Mouse (Mus musculus) heart, embryonic 14.5 days (tissue): ENCODE measurements around the gene Elf3. TPM values are rescaled to one million over a fixed set of nuclear protein-coding genes. Genes with fewer than 3 reads are reported as not detected.
A peak's percentile ranks its signal among the peaks of the same experiment; 100 is the strongest.
"Not testable (repeated sequence)": the region's sequence is repeated elsewhere in the genome, so short reads cannot be mapped to it uniquely, and the experiment has no call there.

Experiments
- ATAC-seq: fragments of 200-750 bp; cut with Nextera tagmentation; 2 replicates; pipeline ENCODE4 v1.8.0; 2017; ENCODE audit warnings: low read depth, moderate TSS enrichment; ENCODE audit not compliant: insufficient number of reproducible peaks, insufficient read depth, low FRiP score
- H3K27ac ChIP-seq, 2 experiments: fragments of 200-500 bp in 1 of 2; fragments of 300-500 bp in 1 of 2; sonication (generic) in 1 of 2; replicated peaks in 1 of 2; 2 replicates each; pipeline ENCODE4 v1.5.1; 2012 to 2014; ENCODE audit warnings: low read depth in 2 of 2, low read length in 2 of 2, control low read depth in 1 of 2, mild to moderate bottlenecking in 1 of 2, mixed read lengths in 1 of 2; ENCODE audit not compliant: control insufficient read depth in 1 of 2, insufficient read depth in 1 of 2
- H3K27me3 ChIP-seq: fragments of 300-500 bp; sonication (generic); 2 replicates; pipeline ENCODE4 v1.6.1; 2014; ENCODE audit warnings: mild to moderate bottlenecking, low read length, control low read depth; ENCODE audit not compliant: control insufficient read depth, insufficient read depth
- H3K36me3 ChIP-seq: fragments of 300-500 bp; sonication (generic); 2 replicates; pipeline ENCODE4 v1.6.1; 2014; ENCODE audit warnings: mild to moderate bottlenecking, control low read depth, low read length, mixed read lengths; ENCODE audit not compliant: control insufficient read depth, insufficient read depth
- H3K4me1 ChIP-seq, 2 experiments: fragments of 200-500 bp in 1 of 2; fragments of 300-500 bp in 1 of 2; sonication (generic) in 1 of 2; 2 replicates each; pipeline ENCODE4 v1.6.1; 2012 to 2014; ENCODE audit warnings: low read length in 2 of 2, control low read depth in 1 of 2, mixed read lengths in 1 of 2; ENCODE audit not compliant: control insufficient read depth in 2 of 2, insufficient read depth in 2 of 2
- H3K4me2 ChIP-seq: fragments of 300-500 bp; sonication (generic); 2 replicates; pipeline ENCODE4 v1.6.1; 2014; ENCODE audit warnings: mild to moderate bottlenecking, low read length
- H3K4me3 ChIP-seq, 2 experiments: fragments of 200-500 bp in 1 of 2; fragments of 300-500 bp in 1 of 2; sonication (generic) in 1 of 2; 2 replicates each; pipeline ENCODE4 v1.5.1; 2012 to 2014; ENCODE audit warnings: low read length in 2 of 2, mild to moderate bottlenecking in 2 of 2, control low read depth in 1 of 2, low read depth in 1 of 2, moderate library complexity in 1 of 2; ENCODE audit not compliant: control insufficient read depth in 1 of 2, insufficient read depth in 1 of 2
- H3K9ac ChIP-seq: fragments of 300-500 bp; sonication (generic); 2 replicates; pipeline ENCODE4 v1.6.1; 2014; ENCODE audit warnings: mild to moderate bottlenecking, low read length
- H3K9me3 ChIP-seq: fragments of 300-500 bp; sonication (generic); 2 replicates; pipeline ENCODE4 v1.6.1; 2016; ENCODE audit warnings: low read length, control low read depth; ENCODE audit not compliant: control insufficient read depth
- WGBS: fragments of 180-500 bp; shearing (Covaris S2); extraction: QIAGEN DNeasy Blood & Tissue Kit; methylation state at CpG from one replicate; pipeline ENCODE4 v1.1.7; 2014; 5-methylcytosine and 5-hydroxymethylcytosine counted together
- polyA plus RNA-seq: library from polyadenylated mRNA; unstranded; fragments of >200 nt; fragmentation: Nextera tagmentation; extraction: Ambion mirVana; gene quantifications from 2 replicates; pipeline ENCODE4 v1.2.1, GENCODE M21; 2014

Elf3 gene
- polyA plus RNA-seq, 1 experiment from 2014 or later = 0.39 TPM

DNA sequence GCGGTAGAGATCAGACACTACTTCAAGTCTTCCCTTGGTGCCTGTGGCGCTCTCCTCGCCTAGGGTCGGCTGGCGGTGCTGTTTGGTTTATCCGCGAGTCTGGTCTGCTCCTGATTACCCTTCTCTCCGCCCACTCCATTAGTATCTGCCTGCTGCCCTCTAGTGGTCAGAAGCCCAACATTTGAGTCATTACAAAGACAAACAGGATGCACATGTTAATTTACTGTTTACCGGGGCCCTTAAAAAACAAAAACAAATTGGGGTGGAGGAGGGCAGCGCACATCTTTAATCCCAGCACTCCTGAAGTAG, 714 bp upstream of the Elf3 start:
- Histone ChIP-seq H3K9me3 (no peaks in the 10 kb centered on the region), H3K9ac (peak overlapping the region; percentile 56), H3K4me2 (peak overlapping the region; percentile 67), H3K27ac (peak overlapping the region; percentile 36 to 62; a peak in 3 of 4 replicates), H3K4me3 (peak overlapping the region; percentile 24 to 27; a peak in 3 of 4 replicates), H3K36me3 (peaks cover 25% of the 10 kb centered on the region), H3K4me1 (peaks cover 14 to 23% of the 10 kb centered on the region in 2 experiments), H3K27me3 (peaks cover 12% of the 10 kb centered on the region; the same call in 1 of the 2 replicates)
- no peak for ATAC-seq
- under 1% methylated on average over 10 of the region's 10 CpGs for WGBS

GRCm38 (mm10) chr1:135256299-135256698, 2.1 kb downstream of the Elf3 start:
- H3K4me2 ChIP-seq = no peak overlapping the region

GRCm38 (mm10) chr1:135252854-135253253, 5.5 kb downstream of the Elf3 start:
- peaks cover 34% of the 10 kb centered on the region for H3K27me3 ChIP-seq
- H3K27ac ChIP-seq = no peak overlapping the region
- no peaks in the 10 kb centered on the region for H3K9me3 ChIP-seq
- peaks cover 8 to 16% of the 10 kb centered on the region in 2 experiments for H3K4me1 ChIP-seq
- no peak overlapping the region for H3K4me3 ChIP-seq
- no peak overlapping the region for H3K4me2 ChIP-seq
- no peaks in the 10 kb centered on the region for H3K36me3 ChIP-seq
- 25% methylated on average over 4 of the region's 4 CpGs for WGBS
- no peak for ATAC-seq
- H3K9ac ChIP-seq = no peak overlapping the region

More at GRCm38 (mm10) chr1:135256299-135256698, 2.1 kb downstream of the Elf3 start:
- H3K27me3 ChIP-seq = peaks cover 12% of the 10 kb centered on the region; the same call in 1 of the 2 replicates
- no peak overlapping the region for H3K9ac ChIP-seq
- H3K9me3 ChIP-seq = no peaks in the 10 kb centered on the region
- WGBS = 73% methylated on average over 6 of the region's 6 CpGs
- 0 out of 2 replicates have a peak, but pooled peaks cover 1% of the 10 kb centered on the region for H3K36me3 ChIP-seq
- H3K4me1 ChIP-seq = peaks cover 18 to 30% of the 10 kb centered on the region in 2 experiments
- H3K27ac ChIP-seq = no peak overlapping the region
- H3K4me3 ChIP-seq = no peak overlapping the region
- ATAC-seq = no peak

DNA sequence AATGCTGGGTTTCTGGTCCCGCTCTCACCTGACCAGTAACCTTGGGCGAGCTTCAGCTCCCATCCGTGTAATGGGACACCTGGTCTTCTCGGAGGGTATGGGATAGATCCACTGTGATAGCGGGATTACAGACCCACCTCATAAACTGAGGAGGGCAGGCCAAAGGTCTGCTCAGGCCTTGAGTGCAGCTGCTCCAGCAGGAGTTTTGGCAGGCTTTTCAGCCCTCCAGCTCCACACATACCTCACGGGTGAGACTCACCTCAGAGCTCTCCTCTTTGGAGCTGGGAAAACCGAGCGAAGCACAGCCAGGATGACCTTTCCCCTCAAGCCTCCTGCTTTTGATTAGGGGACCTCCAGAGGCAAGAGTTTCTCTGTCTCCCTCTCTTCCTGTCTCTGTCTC, 7.0 kb downstream of the Elf3 start:
- no peaks in the 10 kb centered on the region for H3K36me3 ChIP-seq
- no peak for ATAC-seq
- no peak overlapping the region for H3K4me3 ChIP-seq
- H3K27me3 ChIP-seq = peaks cover 34% of the 10 kb centered on the region
- 87% methylated on average over 8 of the region's 8 CpGs for WGBS
- H3K9me3 ChIP-seq = no peaks in the 10 kb centered on the region
- H3K4me1 ChIP-seq = peaks cover 8 to 16% of the 10 kb centered on the region in 2 experiments
- H3K9ac ChIP-seq = no peak overlapping the region
- no peak overlapping the region for H3K4me2 ChIP-seq
- H3K27ac ChIP-seq = no peak overlapping the region

GRCm38 (mm10) chr1:135250706-135251105, 7.7 kb downstream of the Elf3 start:
- 45% methylated on average over 2 of the region's 3 CpGs for WGBS
- peaks cover 8 to 16% of the 10 kb centered on the region in 2 experiments for H3K4me1 ChIP-seq
- H3K4me3 ChIP-seq = no peak overlapping the region
- no peaks in the 10 kb centered on the region for H3K9me3 ChIP-seq
- peaks cover 34% of the 10 kb centered on the region for H3K27me3 ChIP-seq
- no peak overlapping the region for H3K9ac ChIP-seq
- H3K27ac ChIP-seq = no peak overlapping the region
- ATAC-seq = no peak
- H3K4me2 ChIP-seq = no peak overlapping the region
- no peaks in the 10 kb centered on the region for H3K36me3 ChIP-seq

GRCm38 (mm10) chr1:135248434-135248850, 9.9 kb downstream of the Elf3 start:
- Histone ChIP-seq H3K4me3 (peak overlapping the region in 1 of 2 experiments; percentile 14; a peak in 1 of 4 replicates), H3K27ac (no peak overlapping the region), H3K4me2 (peak overlapping the region; percentile 36), H3K36me3 (no peaks in the 10 kb centered on the region), H3K9me3 (no peaks in the 10 kb centered on the region), H3K4me1 (peaks cover 8 to 16% of the 10 kb centered on the region in 2 experiments), H3K27me3 (peaks cover 28% of the 10 kb centered on the region), H3K9ac (no peak overlapping the region)
- 9% methylated on average over 15 of the region's 15 CpGs for WGBS
- ATAC-seq = no peak

- Histone ChIP-seq H3K27ac (no peak overlapping the region), H3K27me3 (peaks cover 16% of the 10 kb centered on the region), H3K36me3 (no peaks in the 10 kb centered on the region), H3K4me2 (no peak overlapping the region), H3K9ac (no peak overlapping the region), H3K4me1 (peaks cover 4 to 7% of the 10 kb centered on the region in 2 experiments; a peak in 3 of 4 replicates), H3K9me3 (no peaks in the 10 kb centered on the region), H3K4me3 (no peak overlapping the region)
- ATAC-seq = no peak
- WGBS = 77% methylated on average over 8 of the region's 8 CpGs
These were observed 14.4 kb downstream of the Elf3 start for GRCm38 (mm10) chr1:135244014-135244413.

GRCm38 (mm10) chr1:135240206-135240605, 18.2 kb downstream of the Elf3 start:
- not testable (repeated sequence) for ATAC-seq, H3K4me2 ChIP-seq, H3K4me3 ChIP-seq, H3K27me3 ChIP-seq, H3K27ac ChIP-seq, H3K4me1 ChIP-seq, H3K36me3 ChIP-seq, H3K9me3 ChIP-seq, H3K9ac ChIP-seq
- 84% methylated on average over 4 of the region's 4 CpGs for WGBS
